Mouse (Mus musculus) layer of hippocampus, adult 9-11 months (tissue): ENCODE measurements around the gene Sox5.

Source experiments
- DNase-seq: peaks from one replicate; pipeline ENCODE4 v3.0.0; 2022

The Sox5 gene

DNA sequence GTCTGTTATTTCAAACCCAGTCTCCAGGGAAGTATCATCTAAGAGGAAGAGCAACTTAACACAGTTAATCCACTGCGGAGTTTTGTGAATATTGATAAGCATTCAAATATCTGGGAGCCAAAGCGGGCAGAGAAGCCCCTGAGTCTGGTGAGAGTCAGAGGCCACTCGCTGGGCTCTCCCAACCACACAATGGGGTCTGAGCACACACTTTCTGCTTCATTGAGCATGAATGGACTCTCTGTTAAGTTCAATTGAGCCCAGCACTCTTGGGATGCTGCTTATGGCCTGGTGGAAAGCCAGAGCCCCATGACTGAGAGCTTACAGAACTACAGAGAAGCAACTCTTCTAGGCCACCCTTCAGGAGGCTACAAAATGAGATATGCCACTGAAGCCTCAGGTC, 221.6 kb downstream of the Sox5 start:
- no peak for DNase-seq

DNA sequence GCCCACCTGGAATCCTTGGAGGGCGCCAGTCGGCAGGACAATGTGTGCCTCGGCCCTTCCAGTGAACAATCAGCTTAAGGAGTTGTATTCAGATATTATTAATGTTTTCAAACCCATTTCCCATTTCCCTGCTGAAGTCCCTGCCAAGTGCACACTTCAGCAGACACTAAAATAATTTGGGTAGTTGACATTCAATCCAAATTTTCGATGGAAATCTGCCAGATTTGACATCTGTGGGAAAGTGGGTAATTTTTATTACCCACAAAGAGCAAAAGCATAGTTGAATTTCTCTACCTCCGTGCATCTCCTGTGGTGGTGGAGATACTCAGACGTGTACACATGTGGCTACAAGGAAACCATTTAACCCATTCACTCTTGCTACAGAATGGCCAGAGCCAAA, 228.3 kb downstream of the Sox5 start:
- peak; percentile 7 for DNase-seq

DNA sequence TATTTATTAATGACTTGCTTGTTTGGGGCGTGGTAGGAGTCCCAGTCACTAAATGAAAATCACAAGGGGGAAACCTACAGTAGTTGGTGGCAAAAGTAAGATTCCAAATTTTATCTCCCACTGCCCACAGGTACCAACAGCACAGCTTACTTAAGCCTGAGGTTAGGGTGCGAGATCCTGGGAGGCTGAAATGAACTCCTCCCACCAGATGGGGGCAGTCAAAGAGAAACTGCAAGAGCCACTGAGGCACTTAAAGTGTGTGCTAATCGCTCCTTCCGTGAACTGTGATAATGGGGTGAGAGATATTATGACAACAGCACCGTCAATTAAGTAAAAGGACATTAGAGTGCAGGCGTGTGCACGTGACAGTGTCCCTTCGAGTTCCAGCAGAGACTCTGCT, 232.8 kb downstream of the Sox5 start:
- no peak for DNase-seq

DNA sequence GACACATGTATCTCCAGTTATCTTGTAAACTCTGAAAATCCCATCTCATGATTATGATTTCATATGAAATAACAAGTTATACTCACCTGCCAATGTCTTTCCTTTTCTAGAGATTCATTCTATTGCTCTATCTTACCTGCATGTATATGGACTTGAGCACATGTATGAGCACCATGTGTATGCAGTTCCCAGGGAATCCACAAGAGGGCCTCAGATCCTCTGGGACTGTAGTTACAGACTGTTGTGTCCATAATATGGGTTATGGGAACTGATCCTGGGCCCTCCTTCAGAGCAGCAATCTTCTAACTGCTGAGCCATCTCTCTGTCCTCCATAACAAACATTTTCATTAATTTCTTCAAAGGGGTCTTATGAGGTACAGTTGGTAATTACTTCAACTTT, 234.6 kb downstream of the Sox5 start:
- no peak for DNase-seq

DNA sequence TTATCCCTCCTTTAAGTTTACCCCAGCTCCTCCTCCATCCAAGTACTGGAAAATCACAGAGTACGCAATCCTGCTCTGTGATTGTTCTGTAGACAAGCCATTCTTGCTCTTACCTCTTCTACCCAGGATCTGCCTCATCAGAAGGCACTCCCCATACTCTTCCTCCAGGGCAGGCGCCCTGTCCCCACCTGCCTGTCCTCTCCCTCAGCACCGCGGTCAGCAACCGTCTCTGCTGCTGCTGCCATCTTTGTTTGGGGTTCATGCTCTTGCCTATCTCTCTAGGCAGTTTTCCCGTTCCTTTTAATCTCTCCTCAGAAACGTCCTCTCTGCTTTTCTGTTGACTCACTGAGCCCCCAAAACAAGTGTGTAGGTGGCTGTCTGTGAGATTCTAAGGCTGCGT, 236.2 kb downstream of the Sox5 start:
- DNase-seq = no peak

DNA sequence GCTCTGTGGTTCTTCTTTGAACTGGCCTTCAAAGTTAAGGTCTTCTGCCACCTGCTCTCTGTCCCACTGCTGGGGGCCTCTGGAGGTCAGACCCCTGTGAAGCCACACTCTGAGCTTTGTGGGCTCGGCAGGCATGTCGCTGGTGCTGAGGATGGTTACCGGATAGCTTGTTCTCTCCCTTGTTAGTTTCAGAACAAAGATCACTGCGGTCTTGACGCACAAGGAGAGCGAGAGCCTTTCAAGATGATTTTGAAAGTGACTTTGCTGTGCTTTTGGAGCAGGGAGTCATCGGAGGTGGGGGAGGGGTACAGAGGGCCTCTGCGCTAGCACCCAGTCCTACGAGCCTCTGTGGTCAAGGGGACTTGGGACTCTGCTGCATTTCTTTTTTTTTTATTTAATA, 240.5 kb downstream of the Sox5 start:
- DNase-seq = no peak

DNA sequence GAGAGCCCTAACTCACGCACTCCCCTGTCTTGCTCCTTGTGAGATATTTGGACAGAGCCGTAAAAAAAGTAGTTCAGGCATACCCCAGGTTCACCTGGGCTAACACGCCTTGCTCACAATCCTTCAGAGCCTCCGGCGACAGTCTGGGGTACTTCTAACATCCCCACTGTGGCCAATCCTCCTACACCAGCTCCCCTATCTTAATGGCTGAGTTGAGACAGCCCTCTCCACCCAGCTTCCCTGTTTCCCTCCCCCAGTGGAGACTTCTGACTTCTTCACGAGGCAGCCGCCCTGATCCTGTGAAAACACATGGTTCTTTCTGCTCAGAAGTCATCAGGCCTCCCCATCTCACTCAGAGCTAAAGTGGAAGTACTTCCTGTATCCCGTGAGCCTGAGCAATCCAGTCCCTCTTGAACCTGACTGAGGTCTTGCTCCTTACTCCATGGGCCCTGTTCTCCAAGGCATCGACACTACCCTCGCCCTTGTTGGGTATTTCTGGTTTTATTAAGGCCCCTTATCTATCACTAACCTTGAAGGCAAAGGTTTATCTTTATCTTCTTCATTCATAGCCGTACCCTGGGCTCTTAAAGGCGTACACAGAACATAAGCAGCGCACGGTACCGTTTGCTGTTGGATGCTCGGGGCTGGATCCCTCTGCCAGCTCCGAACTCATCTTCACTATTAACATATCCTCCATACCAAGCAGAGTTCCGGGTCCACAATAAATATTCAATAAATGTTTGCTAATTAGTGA, 242.2 kb downstream of the Sox5 start:
- DNase-seq = no peak

DNA sequence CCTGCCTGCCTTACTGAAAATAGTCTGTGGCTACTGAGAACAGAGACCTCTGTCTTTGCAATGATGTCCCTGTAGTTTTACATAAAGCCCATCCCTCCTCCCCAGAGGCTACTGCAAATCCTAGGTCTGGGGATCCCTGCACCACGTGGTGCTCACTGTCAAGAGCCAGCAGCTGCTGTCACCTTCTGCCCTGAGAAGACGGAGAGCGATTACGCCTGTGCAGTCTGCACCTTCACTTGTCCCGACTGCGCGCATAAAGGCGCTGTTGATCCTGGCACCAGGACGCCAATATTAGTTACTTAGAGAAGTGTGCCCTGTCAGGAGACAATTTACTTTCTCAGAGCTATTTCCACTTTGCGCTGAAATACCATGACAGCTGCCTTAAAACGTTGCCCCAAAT, 258.3 kb downstream of the Sox5 start:
- DNase-seq = no peak

DNA sequence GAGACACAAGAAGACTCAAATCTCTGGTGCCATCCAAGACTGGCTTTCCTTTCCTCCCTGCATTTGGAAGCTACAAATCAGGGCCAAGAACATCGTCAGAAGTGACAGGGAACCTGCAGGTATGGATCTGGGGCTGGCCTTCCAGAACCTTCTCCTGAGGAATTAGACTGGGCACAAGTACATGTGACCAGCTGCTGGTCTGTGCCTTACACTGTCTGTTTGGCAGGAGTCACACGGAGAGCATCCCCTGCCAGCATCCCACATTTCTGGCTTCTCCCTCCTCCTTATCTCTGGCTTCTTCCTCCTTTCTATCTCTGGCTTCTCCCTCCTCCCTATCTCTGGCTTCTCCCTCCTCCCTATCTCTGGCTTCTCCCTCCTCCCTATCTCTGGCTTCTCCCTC, 263.0 kb downstream of the Sox5 start:
- DNase-seq = no peak

DNA sequence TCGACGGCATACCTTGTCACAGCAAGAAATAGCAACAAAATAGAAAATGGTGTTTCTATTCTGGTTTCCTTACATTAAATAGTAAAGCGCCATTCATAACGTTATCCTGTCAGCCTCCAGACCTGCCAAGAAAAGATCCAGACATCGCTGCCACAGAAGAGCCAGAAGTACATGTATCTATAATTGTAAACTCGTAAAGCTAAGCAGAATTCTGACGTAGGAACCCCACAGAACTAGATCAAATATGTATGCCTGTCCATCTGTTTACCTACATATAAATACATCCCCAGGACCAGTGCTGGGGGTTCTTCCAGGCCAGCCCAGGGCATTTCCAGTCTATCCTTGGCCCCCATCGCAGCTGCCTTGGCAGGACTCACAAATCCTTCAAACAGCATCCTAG, 265.9 kb downstream of the Sox5 start:
- DNase-seq = no peak

DNA sequence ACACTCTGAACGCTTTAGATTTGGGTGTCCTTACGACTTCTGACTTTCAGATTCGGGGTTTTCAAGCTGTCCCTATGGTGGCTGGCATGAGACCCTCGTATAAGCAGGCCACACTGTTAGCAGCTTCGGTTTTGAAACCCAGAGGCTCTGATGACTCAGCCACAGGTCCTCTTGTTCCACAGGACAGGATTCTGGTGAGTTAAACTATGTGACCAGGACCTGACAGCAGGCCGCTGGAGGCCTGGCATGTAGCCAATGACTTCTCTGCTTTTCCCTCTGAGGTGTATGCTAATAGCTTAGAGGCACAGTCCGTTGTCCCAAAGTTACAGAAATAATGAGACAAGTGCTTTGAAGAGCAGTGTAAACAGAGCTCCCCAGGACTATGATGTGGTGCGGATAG, 268.0 kb downstream of the Sox5 start:
- DNase-seq = no peak

DNA sequence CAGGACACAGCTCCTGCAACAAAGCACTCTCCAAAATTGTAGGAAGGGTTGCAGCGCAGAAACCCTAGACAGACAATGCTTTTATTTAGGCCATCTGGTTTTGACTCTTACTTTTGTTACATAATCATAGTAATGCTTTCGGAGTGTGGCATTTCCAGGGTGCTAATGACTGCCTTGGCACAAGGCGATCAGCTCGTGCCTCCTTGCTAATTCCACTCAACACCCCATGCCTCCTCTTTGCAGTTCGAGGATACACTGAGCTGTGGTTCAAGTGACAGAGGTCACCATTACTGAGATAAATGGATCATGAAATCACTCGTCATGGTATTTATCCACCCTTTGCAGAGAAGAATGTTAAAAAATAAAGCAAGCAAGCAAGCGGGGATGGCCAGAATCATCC, 269.9 kb downstream of the Sox5 start:
- no peak for DNase-seq

DNA sequence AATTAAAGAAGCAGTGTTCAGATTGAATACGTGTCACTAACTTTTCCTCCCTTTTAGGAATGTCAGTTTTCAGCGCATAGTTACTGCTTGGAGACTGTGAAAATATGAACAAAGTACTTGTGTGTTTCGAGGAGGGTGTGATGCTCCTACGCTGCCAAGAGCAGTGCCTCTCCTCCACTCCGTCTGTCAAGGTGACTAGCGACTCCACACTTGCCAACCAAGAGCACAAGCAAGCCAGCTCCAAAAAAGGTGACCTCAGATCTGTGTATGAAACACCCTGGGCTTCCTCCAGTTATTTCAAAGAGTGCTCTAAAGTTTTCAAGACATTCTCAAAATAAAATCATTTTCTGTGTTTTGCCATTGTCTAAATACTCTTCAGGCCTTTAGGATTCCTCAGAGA, 271.6 kb downstream of the Sox5 start:
- DNase-seq = no peak

DNA sequence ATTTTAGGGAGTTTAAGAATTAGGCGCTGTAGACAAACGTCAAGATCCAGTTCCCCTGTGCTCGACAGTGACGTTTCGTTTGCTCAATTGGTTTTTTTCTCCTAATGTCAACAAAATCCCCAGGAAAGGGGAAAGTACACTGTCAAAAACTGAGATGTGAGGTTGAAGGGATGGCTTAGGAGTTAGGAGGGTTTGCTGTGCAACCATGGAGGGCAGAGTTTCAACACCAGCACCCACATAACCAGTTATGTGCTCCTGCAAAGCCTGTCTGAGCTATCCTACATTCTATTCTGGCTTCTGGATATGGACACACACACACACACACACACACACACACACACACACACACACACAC, 277.6 kb downstream of the Sox5 start:
- no peak for DNase-seq

DNA sequence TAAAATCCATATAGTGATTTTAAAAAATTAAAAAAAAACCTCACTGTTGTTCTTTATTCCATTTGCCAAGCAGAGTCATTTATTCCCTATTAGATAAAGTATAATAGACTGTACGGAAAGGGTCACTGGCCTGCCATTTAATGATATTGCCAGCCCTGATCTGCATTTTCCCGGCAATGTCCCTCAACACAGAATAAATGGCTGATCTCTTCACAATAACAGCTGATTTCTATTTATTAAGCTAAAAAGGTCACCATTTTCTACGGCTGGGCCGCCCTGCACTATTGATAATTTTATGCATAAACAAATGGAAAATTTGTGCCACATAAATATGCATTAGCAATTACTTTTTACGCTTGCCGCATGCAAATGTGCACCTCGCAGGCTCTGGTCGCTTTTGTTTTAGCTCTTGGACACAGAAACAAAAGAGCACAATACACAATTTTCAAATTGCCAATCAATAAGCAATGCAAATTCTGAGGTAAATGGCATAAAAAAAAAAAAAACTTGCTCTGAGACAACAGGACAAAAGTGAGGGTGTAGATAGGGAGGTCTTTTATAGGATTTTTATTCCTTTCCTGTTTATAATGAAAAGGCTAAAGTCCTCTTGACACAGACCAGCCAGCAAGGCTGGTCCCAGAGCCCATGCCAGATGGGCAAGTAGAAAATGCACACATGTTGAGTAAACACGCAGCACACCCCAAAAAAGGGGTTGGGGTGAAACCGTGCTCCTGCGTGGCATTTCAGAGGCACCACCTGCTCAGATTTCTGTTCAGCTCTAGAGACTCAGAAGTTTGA, 278.2 kb downstream of the Sox5 start:
- no peak for DNase-seq

DNA sequence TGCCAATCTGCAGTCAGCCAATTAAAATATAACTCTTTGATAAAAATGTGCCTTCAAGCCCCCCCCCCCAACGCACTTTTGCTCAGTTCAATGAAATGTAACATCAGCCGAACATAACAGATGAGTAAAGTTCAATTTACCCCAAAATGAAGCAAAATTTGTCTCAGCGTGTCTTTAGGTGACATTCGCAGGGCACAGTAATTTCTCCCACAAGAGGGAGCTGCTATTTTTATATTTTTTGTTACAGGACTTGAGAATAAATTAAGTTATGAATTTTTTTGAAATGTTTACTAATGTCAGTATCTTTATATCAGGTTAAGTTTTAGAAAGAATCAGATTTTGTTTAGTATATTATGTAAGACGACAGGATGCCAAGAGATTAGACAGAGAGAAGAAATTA, 280.3 kb downstream of the Sox5 start:
- DNase-seq = no peak

DNA sequence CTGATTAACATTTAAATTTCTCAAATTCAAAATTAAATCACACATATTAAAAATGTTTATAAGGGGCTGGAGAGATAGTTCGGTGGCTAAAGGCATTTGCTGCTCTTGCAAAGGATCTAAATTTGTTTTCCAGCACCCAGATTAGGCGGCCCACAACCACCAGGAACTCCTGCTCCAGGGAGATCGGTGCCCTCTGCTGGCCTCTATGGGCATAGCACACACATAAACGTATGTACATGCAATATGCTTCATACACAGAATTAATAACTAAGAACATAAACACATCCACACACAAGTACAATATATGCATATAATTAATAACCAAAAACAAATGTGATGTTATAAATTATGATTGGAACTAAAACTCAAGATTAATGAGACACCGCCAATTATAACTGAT, 283.6 kb downstream of the Sox5 start:
- DNase-seq = no peak

DNA sequence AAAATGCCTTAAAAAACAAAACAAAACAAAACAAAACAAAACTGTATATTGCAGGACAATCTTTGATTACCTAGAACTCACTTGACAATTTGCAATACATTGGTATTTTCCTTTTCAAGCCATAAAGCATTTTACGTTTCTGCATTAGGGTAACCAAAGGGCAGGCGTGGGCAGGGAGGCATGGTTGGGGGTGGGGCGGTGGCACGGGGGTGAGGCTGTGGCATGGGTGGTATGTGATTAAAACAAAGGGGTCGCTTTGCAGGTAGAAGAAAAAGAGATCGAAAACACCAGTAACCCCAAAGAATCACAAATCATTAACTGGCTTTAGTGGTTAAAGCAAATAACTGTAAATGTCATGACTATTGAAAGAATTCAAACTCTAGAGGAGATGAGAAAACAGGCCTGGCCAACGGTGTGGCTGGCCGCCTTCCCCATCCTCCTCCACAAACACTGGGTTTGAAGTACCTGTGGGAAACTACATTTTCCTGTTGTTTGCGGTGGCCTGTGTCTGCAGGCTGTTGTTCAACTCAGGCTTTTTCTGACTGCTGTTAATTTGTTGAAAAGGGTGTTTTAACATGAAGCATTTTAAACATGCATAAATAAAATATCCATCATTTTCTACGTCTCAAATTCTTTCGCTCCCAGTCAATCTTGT, 289.9 kb downstream of the Sox5 start:
- DNase-seq = no peak

DNA sequence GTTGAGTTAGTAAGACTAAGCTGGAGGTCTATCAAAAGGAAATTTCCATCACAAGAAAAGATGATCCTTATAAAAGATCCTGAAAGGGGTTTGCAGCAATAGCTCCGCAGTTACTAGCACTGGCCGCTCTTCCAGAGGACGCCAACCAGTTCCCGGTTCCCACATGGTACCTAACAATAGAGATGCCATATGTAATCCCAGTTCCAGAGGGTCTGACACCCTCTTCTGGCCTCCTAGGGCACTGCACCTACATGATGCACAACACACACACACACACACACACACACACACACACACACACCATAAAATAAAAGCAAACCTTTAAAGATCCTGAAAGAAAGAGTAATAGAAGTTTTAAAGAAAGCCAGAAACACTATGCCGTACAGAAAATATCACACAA, 290.9 kb downstream of the Sox5 start:
- no peak for DNase-seq

DNA sequence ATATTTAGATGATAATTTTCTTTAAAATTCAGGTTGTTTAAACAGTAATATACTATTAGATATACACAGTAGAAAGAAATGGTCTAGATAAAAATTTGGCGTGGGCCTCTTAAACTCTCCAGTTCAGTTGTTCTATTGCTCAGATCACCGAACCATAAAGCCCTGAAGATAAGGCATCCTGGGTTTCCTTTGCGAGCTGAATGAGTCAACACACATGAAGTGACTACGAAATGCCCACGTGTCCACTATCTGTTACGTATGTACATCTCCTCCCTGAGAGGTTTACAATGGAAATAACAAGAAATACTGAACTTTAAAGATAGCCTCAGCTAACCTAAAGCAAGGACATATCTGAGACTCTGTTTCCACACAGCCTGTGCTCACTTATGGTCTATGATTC, 296.2 kb downstream of the Sox5 start:
- DNase-seq = no peak

DNA sequence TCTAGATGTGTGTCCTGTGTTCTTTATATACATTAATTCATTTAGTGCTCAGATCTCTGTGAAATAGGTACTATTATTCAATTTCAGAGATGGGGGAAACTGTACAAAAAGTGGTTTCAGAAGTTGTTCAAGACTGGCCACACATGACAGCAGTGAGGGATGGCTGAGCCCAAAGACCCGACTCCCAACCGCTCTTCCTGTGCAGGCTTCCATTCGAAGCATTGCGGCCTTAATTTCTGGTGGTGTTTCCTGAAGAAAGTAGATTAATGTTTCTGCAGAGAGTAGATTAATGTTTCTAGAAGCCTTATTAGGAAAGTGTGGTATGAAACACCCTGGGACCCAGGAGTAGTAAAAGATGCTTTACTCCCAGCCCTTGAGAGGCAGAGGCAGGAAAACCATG, 298.6 kb downstream of the Sox5 start:
- no peak for DNase-seq

DNA sequence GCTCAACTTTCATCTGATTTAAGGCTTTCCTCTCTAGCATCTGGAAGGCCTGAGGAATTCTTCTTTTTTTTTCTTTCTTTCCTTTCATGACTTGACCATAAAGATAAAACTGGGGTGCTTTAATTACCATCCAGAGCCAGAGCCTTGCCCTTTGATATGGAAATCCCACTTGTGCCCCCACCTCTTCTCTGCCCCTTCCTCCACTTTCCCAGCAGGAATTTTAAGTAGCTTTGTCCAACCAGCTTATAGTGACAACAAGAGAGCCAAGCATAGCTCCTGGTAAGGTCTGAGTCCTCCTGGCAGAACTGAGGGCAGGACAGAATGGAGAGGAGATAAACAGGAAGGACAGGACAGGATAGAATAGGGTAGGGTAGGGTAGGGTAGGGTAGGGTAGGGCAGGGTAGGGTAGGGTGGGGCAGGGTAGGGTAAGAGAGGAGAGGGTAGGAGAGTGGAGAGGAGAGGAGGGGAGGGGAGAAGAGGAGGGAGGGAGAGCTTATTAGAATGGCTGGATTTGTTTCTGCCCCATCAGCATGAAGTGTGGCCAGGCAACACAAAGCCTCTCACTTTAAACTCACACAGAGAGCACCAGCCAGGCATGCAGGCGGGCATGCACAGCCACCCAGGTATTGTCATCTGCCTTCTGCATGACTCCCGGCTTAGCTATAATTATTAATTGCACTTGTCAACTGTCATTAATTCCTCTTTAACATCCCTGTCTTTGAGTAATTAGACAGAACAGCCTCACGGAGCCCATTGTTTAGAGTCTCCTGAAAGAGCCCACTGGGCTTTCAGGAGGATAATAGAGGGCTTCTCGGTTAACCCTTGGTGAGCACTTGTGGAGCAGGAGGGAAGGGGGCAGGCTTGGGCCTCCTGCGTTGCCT, 300.9 kb downstream of the Sox5 start:
- DNase-seq = no peak

DNA sequence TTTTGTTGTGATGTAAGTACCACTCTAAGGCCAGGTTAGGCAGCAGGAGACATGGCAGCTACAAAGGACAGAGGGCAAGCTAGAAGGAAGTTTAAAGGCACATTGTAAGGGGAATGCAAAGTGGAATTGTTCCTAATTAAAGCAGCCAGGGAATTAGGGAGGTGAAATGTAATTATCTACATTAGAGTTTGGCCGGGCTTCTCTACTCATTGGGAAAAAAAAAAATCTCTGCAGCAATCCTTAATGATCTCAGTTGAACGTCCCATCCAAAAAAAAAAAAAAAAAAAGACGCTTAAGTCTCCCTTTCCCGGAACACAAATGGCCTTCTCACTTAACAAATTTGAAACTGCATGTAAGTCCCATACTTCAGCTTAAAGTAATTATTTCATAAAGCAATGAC, 301.9 kb downstream of the Sox5 start:
- no peak for DNase-seq
